Mouse (Mus musculus): ENCODE measurements around the gene Rftn1.
"Not testable (repeated sequence)": the region's sequence is repeated elsewhere in the genome, so short reads cannot be mapped to it uniquely, and the experiment has no call there.

Rftn1 gene

GRCm38 (mm10) chr17:50127045-50127813 is 63.2 kb downstream of the Rftn1 start:
- DNase-seq (ENCODE audit: low read depth, low spot score) = no peak

GRCm38 (mm10) chr17:50126545-50126944 is 63.9 kb downstream of the Rftn1 start:
- DNase-seq (ENCODE audit: low read depth, low spot score) = no peak

- DNase-seq (ENCODE audit: low read depth, low spot score) = no peak
Observed at GRCm38 (mm10) chr17:50125900-50126299, 64.6 kb downstream of the Rftn1 start.

- no peak for DNase-seq (ENCODE audit: low read depth, low spot score)
Observed at GRCm38 (mm10) chr17:50125245-50125798, 65.2 kb downstream of the Rftn1 start.

GRCm38 (mm10) chr17:50124708-50125107 is 65.8 kb downstream of the Rftn1 start:
- no peak for DNase-seq (ENCODE audit: low read depth, low spot score)

- DNase-seq (ENCODE audit: low read depth, low spot score) = no peak
Observed at GRCm38 (mm10) chr17:50122555-50122954, 67.9 kb downstream of the Rftn1 start.

GRCm38 (mm10) chr17:50120098-50120497 is 70.4 kb downstream of the Rftn1 start:
- no peak for DNase-seq (ENCODE audit: low read depth, low spot score)

- DNase-seq (ENCODE audit: low read depth, low spot score) = no peak
Observed at GRCm38 (mm10) chr17:50117461-50117860, 73.0 kb downstream of the Rftn1 start.

- DNase-seq (ENCODE audit: low read depth, low spot score) = no peak
Observed at GRCm38 (mm10) chr17:50116980-50117379, 73.5 kb downstream of the Rftn1 start.

- not testable (repeated sequence) for DNase-seq (ENCODE audit: low read depth, low spot score)
Observed at GRCm38 (mm10) chr17:50116401-50116800, 74.1 kb downstream of the Rftn1 start.

- DNase-seq (ENCODE audit: low read depth, low spot score) = not testable (repeated sequence)
Observed at GRCm38 (mm10) chr17:50115716-50116115, 74.8 kb downstream of the Rftn1 start.

GRCm38 (mm10) chr17:50114659-50115058 is 75.8 kb downstream of the Rftn1 start:
- no peak for DNase-seq (ENCODE audit: low read depth, low spot score)

GRCm38 (mm10) chr17:50110650-50111415 is 79.6 kb downstream of the Rftn1 start:
- no peak for DNase-seq (ENCODE audit: low read depth, low spot score)

- DNase-seq (ENCODE audit: low read depth, low spot score) = no peak
Observed at GRCm38 (mm10) chr17:50106811-50107210, 83.7 kb downstream of the Rftn1 start.

GRCm38 (mm10) chr17:50104131-50104530 is 86.3 kb downstream of the Rftn1 start:
- DNase-seq (ENCODE audit: low read depth, low spot score) = no peak

GRCm38 (mm10) chr17:50101416-50101815 is 89.1 kb downstream of the Rftn1 start:
- DNase-seq (ENCODE audit: low read depth, low spot score) = no peak

- DNase-seq (ENCODE audit: low read depth, low spot score) = no peak
Observed at GRCm38 (mm10) chr17:50100070-50100469, 90.4 kb downstream of the Rftn1 start.

- no peak for DNase-seq (ENCODE audit: low read depth, low spot score)
Observed at GRCm38 (mm10) chr17:50099378-50099777, 91.1 kb downstream of the Rftn1 start.

- no peak for DNase-seq (ENCODE audit: low read depth, low spot score)
Observed at GRCm38 (mm10) chr17:50098297-50098696, 92.2 kb downstream of the Rftn1 start.

- no peak for DNase-seq (ENCODE audit: low read depth, low spot score)
Observed at GRCm38 (mm10) chr17:50097831-50098230, 92.6 kb downstream of the Rftn1 start.

GRCm38 (mm10) chr17:50096305-50096704 is 94.2 kb downstream of the Rftn1 start:
- no peak for DNase-seq (ENCODE audit: low read depth, low spot score)

- DNase-seq (ENCODE audit: low read depth, low spot score) = no peak
Observed at GRCm38 (mm10) chr17:50094596-50094995, 95.9 kb downstream of the Rftn1 start.

GRCm38 (mm10) chr17:50094077-50094476 is 96.4 kb downstream of the Rftn1 start:
- DNase-seq (ENCODE audit: low read depth, low spot score) = no peak

Data from forelimb bud, embryonic 11.5 days (tissue).